Mouse (Mus musculus): ENCODE data around the gene Gm49711.

DNA sequence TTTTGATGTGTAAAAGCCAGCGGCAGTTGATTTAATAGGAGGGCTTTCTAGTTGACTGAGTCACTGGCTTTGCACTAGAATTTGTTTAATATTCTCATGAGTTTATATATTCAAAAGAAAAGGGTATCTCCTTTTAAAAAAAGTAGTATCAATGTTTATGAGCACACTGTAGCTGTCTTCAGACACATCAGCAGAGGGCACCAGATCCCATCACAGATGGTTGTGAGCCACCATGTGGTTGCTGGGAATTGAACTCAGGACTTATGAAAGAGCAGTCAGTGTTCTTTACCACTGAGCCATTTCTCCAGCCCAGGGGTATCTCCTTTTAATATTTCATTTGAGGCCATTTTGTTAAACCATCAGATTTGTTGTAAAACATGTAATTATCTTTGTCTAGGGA lies 4.7 kb downstream of the Gm49711 start:
- TF ChIP-seq MYOG (IDR thresholded peaks at IDR 0.05; ENCODE audit: control insufficient read depth in 1 of 3, insufficient read depth in 1 of 3, insufficient read length in 2 of 3, low read depth in 2 of 3) (no peak), POLR2A (IDR thresholded peaks at IDR 0.05; ENCODE audit: insufficient read length, low read depth) (no peak), CEBPB (IDR thresholded peaks at IDR 0.05; ENCODE audit: insufficient read depth, poor library complexity, severe bottlenecking) (no peak), SRF (IDR thresholded peaks at IDR 0.05; ENCODE audit: control insufficient read depth, insufficient read length, low read depth) (no peak), MAX (IDR thresholded peaks at IDR 0.05; ENCODE audit: low read depth) (no peak), E2F4 (IDR thresholded peaks at IDR 0.05; ENCODE audit: insufficient read depth) (no peak), REST (IDR thresholded peaks at IDR 0.05; ENCODE audit: insufficient read depth, insufficient read length) (no peak), MYOD1 (IDR thresholded peaks at IDR 0.05; ENCODE audit: control insufficient read depth in 1 of 3, insufficient read length in 2 of 3, low read depth in 2 of 3) (no peak), POLR2AphosphoS2 (IDR thresholded peaks at IDR 0.05; ENCODE audit: insufficient read length, low read depth) (no peak), TCF12 (IDR thresholded peaks at IDR 0.05; ENCODE audit: insufficient read depth, poor library complexity, severe bottlenecking) (no peak), TCF3 (IDR thresholded peaks at IDR 0.05; ENCODE audit: insufficient read length, low read depth) (no peak), USF1 (IDR thresholded peaks at IDR 0.05; ENCODE audit: low read depth) (no peak)

Data from myocyte (in vitro differentiated cells).